Mouse (Mus musculus) liver, embryonic 14.5 days (tissue): ENCODE results near the gene Abcc1. TPM values are rescaled to one million over a fixed set of nuclear protein-coding genes. Genes with fewer than 3 reads are reported as not detected.

Experiments used
- ATAC-seq: fragments of 200-750 bp; cut with Nextera tagmentation; 2 replicates; pipeline ENCODE4 v1.8.0; 2017; ENCODE audit warnings: moderate number of reproducible peaks, mild to moderate bottlenecking, moderate library complexity; ENCODE audit not compliant: insufficient read depth
- DNase-seq, 3 experiments: peaks; one replicate each; pipeline ENCODE4 v3.0.0-alpha.2; 2012 to 2013; ENCODE audit warnings: low read depth in 3 of 3, low spot score in 3 of 3
- H3K27ac ChIP-seq: fragments of 300-500 bp; sonication (generic); 2 replicates; pipeline ENCODE4 v1.5.1; 2014; ENCODE audit warnings: moderate library complexity, mild to moderate bottlenecking, control low read depth, inconsistent platforms
- H3K27me3 ChIP-seq: fragments of 300-500 bp; sonication (generic); 2 replicates; pipeline ENCODE4 v1.6.1; 2014; ENCODE audit warnings: mild to moderate bottlenecking, low read length, moderate library complexity; ENCODE audit not compliant: control insufficient read depth, insufficient read depth
- H3K36me3 ChIP-seq: fragments of 300-500 bp; sonication (generic); replicated peaks from 2 replicates; pipeline ENCODE4 v1.6.1; 2014; ENCODE audit warnings: low read depth; ENCODE audit not compliant: control insufficient read depth, insufficient read depth
- H3K4me1 ChIP-seq, 2 experiments: fragments of 200-500 bp in 1 of 2; fragments of 300-500 bp in 1 of 2; sonication (generic) in 1 of 2; replicated peaks; 2 replicates each; pipeline ENCODE4 v1.6.1; 2012 to 2014; ENCODE audit warnings: antibody characterized with exemption in 1 of 2, inconsistent platforms in 1 of 2, low read length in 1 of 2; ENCODE audit not compliant: control insufficient read depth in 2 of 2, insufficient read depth in 2 of 2
- H3K4me2 ChIP-seq: fragments of 300-500 bp; sonication (generic); 2 replicates; pipeline ENCODE4 v1.6.1; 2014; ENCODE audit warnings: low read depth, mild to moderate bottlenecking, control low read depth, moderate library complexity
- H3K4me3 ChIP-seq, 2 experiments: fragments of 200-500 bp in 1 of 2; fragments of 300-500 bp in 1 of 2; sonication (generic) in 1 of 2; 2 replicates each; pipeline ENCODE4 v1.5.1; 2012 to 2014; ENCODE audit warnings: low read depth in 2 of 2, low read length in 2 of 2, mild to moderate bottlenecking in 2 of 2, control low read depth in 1 of 2, inconsistent platforms in 1 of 2, moderate library complexity in 1 of 2; ENCODE audit not compliant: insufficient read depth in 1 of 2
- H3K9ac ChIP-seq: fragments of 300-500 bp; sonication (generic); replicated peaks from 2 replicates; pipeline ENCODE4 v1.6.1; 2014; ENCODE audit warnings: mild to moderate bottlenecking, control low read depth, moderate library complexity
- H3K9me3 ChIP-seq: fragments of 300-500 bp; sonication (generic); 2 replicates; pipeline ENCODE4 v1.6.1; 2016; ENCODE audit warnings: low read length, mixed read lengths; ENCODE audit not compliant: control insufficient read depth
- CTCF ChIP-seq: IDR thresholded peaks from 2 replicates; pipeline ENCODE4 v1.5.1; 2016; ENCODE audit warnings: antibody characterized with exemption, low read depth, control low read depth
- EP300 ChIP-seq: IDR thresholded peaks from 2 replicates; pipeline ENCODE4 v1.6.1; 2016; ENCODE audit warnings: antibody characterized with exemption, low read depth
- WGBS: fragments of 180-500 bp; shearing (Covaris S2); extraction: QIAGEN DNeasy Blood & Tissue Kit; methylation state at CpG from one replicate; pipeline ENCODE4 v1.1.7; 2014; ENCODE audit not compliant: insufficient replicate concordance; 5-methylcytosine and 5-hydroxymethylcytosine counted together
- polyA plus RNA-seq, 2 experiments: library from polyadenylated mRNA; depleted of rRNA in 1 of 2; stranded (reverse) in 1 of 2; unstranded in 1 of 2; fragments of >200 nt; fragmentation: Nextera tagmentation in 1 of 2; extraction: Ambion mirVana in 1 of 2; gene quantifications; 2 replicates each; pipeline versions ENCODE4 v1.2.1 to v1.2.3; 2012 to 2014

Gene Abcc1
- polyA plus RNA-seq, 2 experiments: 1.9 to 2.4 TPM

DNA sequence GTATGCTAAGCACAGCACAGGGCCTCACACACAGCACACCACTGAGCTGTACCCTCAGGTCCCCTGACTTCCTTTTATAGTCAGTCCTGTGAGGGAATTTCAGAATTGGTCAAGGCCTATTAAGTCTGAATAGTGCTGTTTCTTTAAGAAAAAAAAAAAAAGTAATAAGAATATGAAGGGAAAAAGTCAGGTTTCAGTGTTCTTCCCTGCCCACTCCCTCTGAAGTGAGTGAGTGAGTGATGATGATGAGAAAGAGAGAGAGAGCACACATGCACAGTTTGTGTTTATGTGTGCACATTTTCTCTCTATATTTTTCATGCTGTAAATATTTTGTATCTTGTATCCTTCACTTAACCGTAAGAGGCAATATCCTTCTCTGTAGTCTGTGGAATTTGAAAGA, 11.0 kb downstream of the Abcc1 start:
- no peaks in the 10 kb centered on the region for H3K27me3 ChIP-seq
- H3K4me3 ChIP-seq: no peak overlapping the region
- H3K4me2 ChIP-seq: peak overlapping the region; percentile 45
- no peaks in the 10 kb centered on the region for H3K36me3 ChIP-seq
- no peaks in the 10 kb centered on the region for H3K9me3 ChIP-seq
- H3K27ac ChIP-seq: 0 out of 2 replicates have a peak overlapping the region, but pooled peaks have one; percentile 6
- DNase-seq: no peak
- TF ChIP-seq CTCF: no peak
- TF ChIP-seq EP300: no peak
- 0 out of 2 replicates have a peak, but pooled peaks have one; percentile 33 for ATAC-seq
- peaks cover 8 to 16% of the 10 kb centered on the region in 2 experiments for H3K4me1 ChIP-seq
- WGBS: 5% methylated on average over 1 of the region's 1 CpGs
- no peak overlapping the region; the same call in 1 of the 2 replicates for H3K9ac ChIP-seq

DNA sequence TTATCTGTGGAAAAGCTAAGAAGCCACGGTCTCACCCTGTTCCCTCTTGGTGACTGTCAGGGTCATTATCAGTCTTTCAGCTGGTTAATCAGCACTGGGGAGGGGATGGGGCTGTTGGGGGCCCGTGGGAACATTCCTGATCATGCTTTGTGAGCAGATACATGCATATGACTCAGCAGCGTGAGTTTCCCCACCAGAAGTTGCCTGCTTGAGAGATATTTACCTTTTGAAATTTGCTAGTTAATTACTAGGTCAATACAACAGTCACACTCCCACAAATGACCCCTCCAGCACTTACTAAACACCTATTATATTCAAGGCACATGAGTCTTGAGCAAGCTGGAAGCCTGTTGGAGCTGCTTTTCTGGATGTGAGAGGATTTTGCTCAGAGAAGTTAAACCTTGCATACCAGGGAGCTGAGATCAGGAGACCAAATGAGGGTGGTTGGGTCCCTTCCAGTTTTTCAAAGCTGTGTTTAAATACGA, 11.5 kb downstream of the Abcc1 start:
- WGBS: 16% methylated on average over 4 of the region's 4 CpGs
- peaks cover 8 to 17% of the 10 kb centered on the region in 2 experiments for H3K4me1 ChIP-seq

DNA sequence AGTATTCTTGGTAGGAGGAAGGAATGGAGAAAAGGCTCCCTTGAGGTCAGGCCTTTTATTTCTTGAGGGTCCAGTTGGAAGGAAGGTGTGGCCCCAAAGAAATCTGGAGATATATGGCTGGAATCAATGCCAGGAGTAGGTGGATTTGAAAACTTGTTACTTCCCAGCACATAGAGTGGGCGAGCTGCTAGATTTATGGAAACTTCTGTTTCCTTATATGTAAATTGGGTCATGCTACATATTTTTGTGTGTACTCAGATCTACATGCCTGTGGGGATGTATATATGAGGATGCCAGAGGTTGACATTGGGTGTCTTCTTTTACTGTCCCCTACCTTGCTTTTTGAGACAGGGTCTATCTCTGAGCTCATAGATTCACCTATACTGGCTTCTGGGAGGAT, 14.6 kb downstream of the Abcc1 start:
- Histone ChIP-seq H3K4me2 (no peak overlapping the region), H3K36me3 (no peaks in the 10 kb centered on the region), H3K9ac (no peak overlapping the region), H3K4me1 (peaks cover 8 to 34% of the 10 kb centered on the region in 2 experiments), H3K9me3 (no peaks in the 10 kb centered on the region), H3K27ac (no peak overlapping the region), H3K27me3 (no peaks in the 10 kb centered on the region), H3K4me3 (no peak overlapping the region)
- DNase-seq: no peak
- 65% methylated on average over 1 of the region's 1 CpGs for WGBS
- no peak for ATAC-seq
- TF ChIP-seq CTCF: no peak
- TF ChIP-seq EP300: no peak

More for the DNA sequence above, 11.5 kb downstream of the Abcc1 start:
- peak overlapping the region; percentile 25; the same call in 1 of the 2 replicates for H3K27ac ChIP-seq
- no peaks in the 10 kb centered on the region for H3K36me3 ChIP-seq
- DNase-seq: peak in 1 of 3 experiments; percentile 15
- no peaks in the 10 kb centered on the region for H3K27me3 ChIP-seq
- no peaks in the 10 kb centered on the region for H3K9me3 ChIP-seq
- peak overlapping the region; percentile 45 for H3K4me2 ChIP-seq
- no peak for TF ChIP-seq EP300
- no peak for TF ChIP-seq CTCF
- no peak overlapping the region for H3K4me3 ChIP-seq
- H3K9ac ChIP-seq: peak overlapping the region; percentile 1; the same call in 1 of the 2 replicates
- peak; percentile 80 for ATAC-seq

DNA sequence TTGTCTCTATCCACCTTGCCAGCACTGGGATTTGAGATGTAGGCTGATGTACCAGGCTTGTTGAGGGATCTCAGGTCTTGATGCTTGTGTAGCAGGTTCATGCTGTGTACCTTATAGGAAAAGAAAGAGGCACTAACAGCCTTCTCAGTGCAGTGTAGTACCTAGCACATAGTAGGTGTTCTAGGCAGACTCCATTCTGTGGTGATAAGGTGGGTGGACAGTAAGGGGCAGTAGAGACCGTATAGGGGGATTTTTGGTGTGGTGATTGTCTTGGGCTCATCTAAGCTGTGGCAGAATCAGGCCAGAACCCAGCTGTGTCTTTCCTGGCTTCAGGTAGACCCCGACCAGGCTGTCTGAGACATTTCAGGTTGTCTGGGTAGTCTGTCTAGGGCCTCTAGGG, 15.0 kb downstream of the Abcc1 start:
- no peak for DNase-seq
- TF ChIP-seq CTCF: no peak
- ATAC-seq: no peak
- no peak overlapping the region for H3K4me2 ChIP-seq
- H3K27me3 ChIP-seq: no peaks in the 10 kb centered on the region
- H3K9me3 ChIP-seq: no peaks in the 10 kb centered on the region
- 68% methylated on average over 2 of the region's 2 CpGs for WGBS
- H3K36me3 ChIP-seq: no peaks in the 10 kb centered on the region
- H3K4me3 ChIP-seq: no peak overlapping the region
- H3K4me1 ChIP-seq: peaks cover 8 to 34% of the 10 kb centered on the region in 2 experiments
- no peak overlapping the region for H3K9ac ChIP-seq
- no peak overlapping the region for H3K27ac ChIP-seq

DNA sequence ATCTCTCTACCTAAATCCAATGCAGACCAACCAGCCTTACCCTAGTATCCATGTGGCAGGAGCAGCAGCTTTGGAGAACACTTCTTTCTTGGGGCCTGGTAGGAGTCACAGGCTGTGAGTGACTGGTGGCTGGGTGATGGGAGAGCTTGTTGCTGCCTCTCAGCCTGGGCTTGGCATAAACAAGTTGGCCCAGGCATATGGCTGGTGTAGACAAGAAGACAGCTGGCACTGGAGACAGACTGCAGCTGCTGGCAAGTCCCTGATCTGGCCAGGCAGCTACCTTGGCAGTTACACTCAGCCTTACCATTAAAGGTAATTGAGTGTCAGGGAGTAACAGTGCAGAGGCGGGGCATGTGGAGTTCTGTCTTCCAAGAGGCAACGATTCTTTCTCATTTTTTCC, 16.0 kb downstream of the Abcc1 start:
- H3K4me3 ChIP-seq: no peak overlapping the region
- no peak for ATAC-seq
- H3K27ac ChIP-seq: no peak overlapping the region
- no peak for DNase-seq
- WGBS: 45% methylated on average over 2 of the region's 2 CpGs
- TF ChIP-seq CTCF (no peak), EP300 (no peak)
- H3K9me3 ChIP-seq: no peaks in the 10 kb centered on the region
- peaks cover 6 to 28% of the 10 kb centered on the region in 2 experiments for H3K4me1 ChIP-seq
- H3K36me3 ChIP-seq: no peaks in the 10 kb centered on the region
- H3K4me2 ChIP-seq: no peak overlapping the region
- no peak overlapping the region for H3K9ac ChIP-seq
- no peaks in the 10 kb centered on the region for H3K27me3 ChIP-seq
